Mouse (Mus musculus) fat pad, adult 2 months (tissue): ENCODE measurements around the gene Vstm4.

Experiments used
- DNase-seq: peaks from one replicate; pipeline ENCODE4 v3.0.0-alpha.2; 2011; ENCODE audit warnings: low read depth, low spot score; ENCODE audit errors: extremely low read depth

Vstm4 gene

DNA sequence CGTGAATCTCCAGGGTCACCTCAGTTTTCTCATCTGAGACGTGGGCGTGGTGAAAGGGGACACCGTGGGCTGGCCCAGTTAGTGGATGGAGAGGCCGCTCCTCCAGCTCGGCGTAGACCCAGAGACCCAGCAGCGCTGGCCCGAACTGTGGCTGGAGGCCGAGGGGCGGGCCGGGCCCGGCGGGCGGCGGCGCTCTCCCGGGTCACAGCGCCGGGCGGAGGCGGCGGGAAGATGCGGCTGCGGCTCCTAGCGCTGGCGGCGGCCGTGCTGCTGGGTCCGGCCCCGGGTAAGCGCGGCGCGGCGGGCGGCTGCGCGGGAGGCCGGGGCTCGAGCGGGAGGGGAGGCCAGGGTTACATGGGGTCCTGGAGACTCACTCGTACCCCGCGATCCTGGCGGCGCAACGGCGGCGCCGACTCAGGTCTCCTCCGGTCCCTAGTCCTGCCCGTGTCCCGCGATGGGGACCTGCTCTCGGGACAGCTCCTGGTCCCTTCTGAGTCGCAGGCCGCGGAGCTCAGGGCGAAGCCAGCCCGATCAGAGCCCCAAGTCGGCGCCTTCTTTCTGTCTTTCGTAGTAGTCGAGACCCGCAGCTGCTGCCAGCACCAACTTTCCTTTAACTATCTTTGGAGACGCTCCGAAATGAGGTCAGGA, at the start of gene Vstm4:
Gene Vstm4, plus strand, starts transcription at position 76 of the 648 bp plus-strand sequence.
- no peak for DNase-seq

DNA sequence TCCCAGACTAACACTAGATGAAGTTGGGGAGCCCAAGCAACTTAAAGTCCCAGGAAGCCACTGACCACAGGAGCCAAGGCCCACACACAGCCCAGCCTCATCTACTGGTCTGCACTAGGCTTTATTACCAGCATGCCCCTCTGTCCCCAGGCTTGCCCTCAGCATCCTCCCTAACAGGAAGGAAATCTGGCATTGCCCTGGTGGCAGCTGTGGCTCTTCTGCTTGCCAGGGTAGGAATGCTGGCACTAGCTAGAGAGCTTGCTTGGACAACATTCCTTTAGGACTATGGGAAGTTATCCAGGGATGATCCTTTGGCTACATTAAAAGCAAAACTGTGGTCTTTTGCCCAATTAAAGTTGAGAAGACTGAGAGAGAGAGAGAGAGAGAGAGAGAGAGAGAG, 46.4 kb upstream of the Vstm4 start:
- DNase-seq: no peak

DNA sequence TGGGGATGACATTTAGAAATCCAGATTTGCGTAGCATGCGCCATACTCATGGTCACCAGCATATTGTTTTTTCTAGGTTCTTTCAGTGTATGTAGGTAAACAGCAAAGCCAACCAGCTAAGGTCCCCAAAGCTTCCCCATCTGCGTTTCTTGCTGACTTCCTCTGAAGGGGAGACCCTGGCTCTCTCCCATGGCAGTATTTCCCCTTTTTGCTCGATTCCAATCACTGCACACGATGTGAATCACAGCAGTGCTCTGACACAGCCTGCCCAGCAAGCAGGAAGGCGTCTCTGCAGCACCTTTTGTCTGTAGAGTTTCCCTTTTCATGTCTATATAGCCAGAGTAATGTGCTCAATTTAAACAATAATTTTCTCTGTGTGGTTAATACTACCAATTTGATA, 44.1 kb upstream of the Vstm4 start:
- no peak for DNase-seq

- no peak for DNase-seq
Observed at GRCm38 (mm10) chr14:32814961-32815360, 41.6 kb upstream of the Vstm4 start.

DNA sequence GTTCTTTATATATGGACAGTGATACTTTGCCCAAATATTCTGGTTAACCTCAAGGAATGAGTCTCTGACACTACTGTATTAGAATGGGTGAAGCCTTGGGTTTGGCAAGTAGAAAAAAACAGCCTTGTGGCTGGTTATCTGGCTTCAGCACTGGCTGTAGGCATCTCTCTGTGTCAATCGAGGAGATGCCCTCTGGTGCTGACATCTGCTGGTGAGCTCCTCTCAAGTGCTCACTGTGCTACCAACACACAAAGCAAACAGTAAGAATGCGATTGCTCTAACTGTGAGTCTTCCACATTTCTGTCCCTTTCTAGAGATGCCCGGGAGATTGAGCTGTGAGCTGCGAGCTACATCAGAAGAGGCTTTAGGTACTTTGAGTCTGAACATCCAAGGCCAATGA, 40.0 kb upstream of the Vstm4 start:
- DNase-seq: no peak

- DNase-seq: no peak
Observed at GRCm38 (mm10) chr14:32817258-32817657, 39.3 kb upstream of the Vstm4 start.

GRCm38 (mm10) chr14:32819297-32819696, 37.3 kb upstream of the Vstm4 start:
- DNase-seq: no peak

DNA sequence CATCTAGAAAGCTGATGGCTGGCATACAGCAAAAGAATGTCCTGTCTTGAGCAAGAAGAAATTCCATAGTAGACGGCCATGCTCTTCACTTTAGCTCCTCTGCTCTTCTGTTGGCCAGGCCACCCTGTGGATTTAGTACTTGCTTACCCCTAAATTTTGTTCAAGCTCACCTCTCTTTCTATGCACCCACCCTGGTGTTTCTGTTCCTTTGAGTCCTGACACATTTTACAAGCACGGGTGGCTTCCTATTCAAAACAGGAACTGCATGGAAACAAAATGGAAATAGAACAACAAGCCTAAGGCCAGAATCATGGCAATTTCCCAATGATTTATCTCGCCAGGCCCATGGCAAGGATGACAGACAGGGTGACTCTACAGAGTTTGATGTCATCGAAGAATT, 33.7 kb upstream of the Vstm4 start:
- no peak for DNase-seq

DNA sequence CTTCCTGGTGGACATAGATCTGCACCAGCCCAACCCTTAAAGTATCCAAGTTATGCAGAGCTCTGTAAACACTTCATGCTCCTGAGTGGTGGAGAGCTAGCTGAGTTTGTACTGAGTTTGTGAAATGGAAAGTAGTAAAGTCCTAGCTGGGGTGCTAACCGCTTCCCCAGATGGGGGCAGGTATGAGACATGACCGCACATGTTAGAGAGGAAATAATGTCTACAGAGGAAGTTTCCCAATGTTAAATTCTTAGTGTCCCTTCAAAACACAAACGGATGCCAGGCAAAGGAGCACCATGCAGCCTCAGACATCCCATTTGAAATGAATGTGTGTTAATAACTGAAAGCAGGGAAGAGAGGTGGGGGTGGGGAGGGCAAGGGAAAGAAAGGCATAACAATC, 32.7 kb upstream of the Vstm4 start:
- DNase-seq: no peak

DNA sequence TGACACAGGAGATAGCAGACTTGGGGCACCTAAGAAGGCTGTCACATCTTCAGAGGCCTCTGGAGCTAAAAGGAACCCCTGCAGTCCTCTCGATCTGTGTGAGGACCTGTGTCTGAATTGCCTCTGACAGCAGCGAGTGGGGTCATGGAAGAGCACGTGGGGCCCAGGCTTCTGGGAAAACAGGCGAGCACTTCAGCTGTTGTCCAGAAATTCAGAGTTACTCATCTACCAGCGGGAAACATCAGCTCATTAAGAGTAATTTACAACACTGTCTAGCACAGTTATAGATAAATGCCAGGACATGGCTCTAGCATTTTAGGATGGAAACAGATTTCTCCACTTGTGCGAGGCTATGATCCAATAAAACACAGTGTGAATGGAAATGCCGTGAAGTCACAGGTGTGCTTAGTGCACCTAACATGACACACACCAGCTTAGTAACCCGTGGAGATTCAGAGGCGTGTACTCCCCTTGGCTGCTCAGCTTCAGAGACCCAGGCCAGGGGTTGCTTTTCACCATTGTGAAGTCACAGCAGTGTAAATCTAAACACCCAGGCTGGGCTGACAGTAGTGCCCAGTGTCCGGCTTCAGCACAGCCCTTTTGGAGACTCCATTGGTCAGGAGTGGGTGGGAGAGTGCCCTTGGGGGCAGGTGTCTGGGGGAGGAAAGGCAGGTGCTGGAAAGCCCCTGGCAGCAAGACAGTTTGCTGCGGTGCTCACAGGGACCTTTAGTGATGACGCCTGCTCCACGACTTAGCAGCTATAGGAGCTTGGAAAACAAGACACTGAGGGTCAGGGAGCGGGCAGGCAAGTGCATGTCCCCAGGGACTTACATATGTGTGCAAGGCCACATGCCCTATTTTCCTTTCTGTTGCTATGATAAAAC, 32.0 kb upstream of the Vstm4 start:
- no peak for DNase-seq

GRCm38 (mm10) chr14:32825426-32826032, 31.0 kb upstream of the Vstm4 start:
- no peak for DNase-seq

GRCm38 (mm10) chr14:32827165-32827564, 29.4 kb upstream of the Vstm4 start:
- DNase-seq: no peak

DNA sequence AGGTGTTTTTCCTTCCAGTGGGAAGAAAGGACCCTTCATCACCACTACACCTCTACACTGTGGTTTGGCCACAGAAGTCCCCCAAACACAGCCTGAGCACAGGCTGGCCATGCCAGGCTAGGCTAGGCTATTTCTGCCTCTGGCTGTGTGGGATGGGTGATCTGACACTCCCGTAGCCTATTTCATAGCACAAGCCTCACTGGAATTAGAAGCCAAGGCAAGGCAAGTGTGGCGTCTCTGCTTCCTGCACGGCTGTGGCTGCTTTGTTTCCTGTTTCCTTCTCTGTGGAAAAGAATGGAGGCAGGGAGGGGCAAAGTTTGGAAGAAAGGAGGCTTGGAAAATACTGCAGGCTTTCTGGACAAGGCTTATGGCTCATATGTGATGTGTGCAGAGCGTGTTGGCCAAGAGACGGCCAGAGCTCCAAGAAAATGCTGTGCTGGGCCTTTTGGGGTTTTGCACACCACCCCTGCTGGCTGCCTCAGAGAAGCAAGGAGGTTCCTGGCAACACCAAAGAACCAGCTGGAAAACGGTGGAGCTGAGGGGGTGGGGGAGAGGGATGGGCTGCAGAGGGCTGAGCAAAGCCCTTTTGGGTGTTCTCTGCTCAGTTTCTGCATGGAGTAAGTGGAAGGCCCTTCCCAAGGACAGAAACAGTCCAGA, 28.4 kb upstream of the Vstm4 start:
- DNase-seq: no peak

DNA sequence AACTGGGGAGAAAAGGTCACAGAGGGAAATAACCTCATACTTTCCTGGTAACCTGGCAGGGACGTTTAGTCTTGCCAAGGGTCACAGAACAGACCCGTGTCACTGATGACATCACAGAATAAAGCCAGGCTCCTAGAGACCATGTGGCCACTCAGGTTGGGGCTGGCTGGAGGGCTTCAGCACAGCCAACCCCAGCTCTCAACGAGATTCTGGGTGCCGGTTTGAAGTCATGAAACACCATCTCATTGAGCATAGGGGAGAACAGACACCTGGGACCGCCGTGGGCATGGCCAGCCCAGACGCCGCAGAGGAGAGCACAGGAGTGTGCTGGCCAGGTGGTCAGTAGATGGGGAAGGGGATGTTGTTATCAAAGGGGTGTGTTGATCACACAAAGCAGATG, 22.7 kb upstream of the Vstm4 start, which contains the start of gene Fam170b:
Gene Fam170b, plus strand, starts transcription at position 116 of the 400 bp plus-strand sequence.
- no peak for DNase-seq

DNA sequence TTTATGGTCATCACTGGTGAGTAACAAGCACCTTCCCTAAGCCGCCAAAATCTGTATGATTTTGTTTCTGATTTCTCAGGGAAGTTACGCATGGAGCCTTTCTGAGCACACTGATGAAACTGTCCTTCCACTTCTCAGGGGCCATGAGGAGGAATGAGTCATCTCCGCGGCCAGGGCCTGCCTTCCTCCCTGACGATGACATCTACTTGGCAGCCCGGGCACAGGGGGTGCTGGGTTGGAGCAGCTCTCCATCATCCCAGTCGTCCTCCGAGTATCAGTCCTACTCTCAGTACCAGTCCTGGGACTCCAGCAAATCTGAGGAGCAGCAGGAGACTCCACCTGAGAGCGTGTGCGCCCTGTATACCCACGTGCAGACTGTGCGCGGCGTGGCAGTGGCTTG, 21.4 kb upstream of the Vstm4 start:
- DNase-seq: no peak

- DNase-seq: no peak
Observed at GRCm38 (mm10) chr14:32835596-32835995, 21.0 kb upstream of the Vstm4 start.

DNA sequence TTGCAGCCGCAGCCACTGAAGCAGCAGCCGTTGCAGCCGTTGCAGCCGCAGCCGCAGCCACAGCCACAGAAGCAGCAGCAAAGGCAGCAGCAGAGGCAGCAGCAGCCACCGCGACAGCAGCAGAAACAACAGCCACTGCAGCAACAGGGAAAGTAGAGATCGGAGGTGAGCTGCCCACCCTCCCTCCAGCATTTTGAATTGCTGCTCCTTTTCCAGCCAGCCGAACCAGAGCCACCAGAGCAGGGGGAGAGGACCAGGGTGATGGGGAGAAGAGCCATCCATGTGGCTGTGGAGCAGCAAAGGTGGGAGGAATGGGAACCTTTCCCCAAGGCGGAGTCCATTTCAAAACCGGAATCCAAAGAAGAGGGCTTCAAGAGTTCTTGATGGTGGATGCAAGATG, 20.4 kb upstream of the Vstm4 start:
- no peak for DNase-seq

- DNase-seq: no peak
Observed at GRCm38 (mm10) chr14:32842052-32842451, 14.5 kb upstream of the Vstm4 start.

DNA sequence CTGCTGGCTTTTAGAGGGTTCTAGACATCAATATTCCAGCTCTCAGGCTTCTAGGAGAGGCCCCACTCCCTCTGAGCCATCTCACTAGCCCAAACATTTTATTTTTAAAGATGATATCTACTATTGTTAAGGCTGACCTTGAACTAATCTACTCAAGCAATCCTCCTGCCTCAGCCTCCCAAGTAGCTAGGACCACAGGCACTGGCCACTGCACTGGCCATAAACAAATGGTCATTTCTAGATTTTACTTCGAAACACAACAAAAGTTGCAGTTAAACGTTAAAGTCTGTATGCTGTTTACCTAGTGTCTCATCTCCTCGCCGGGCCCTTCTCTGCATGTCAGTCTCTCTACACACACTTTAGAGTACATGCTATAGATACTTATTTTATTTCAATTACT, 2.5 kb upstream of the Vstm4 start:
- no peak for DNase-seq

GRCm38 (mm10) chr14:32856246-32856645, 310 bp upstream of the Vstm4 start:
- DNase-seq: no peak

GRCm38 (mm10) chr14:32858361-32858760, 1.8 kb downstream of the Vstm4 start:
- no peak for DNase-seq
